Mouse (Mus musculus) hematopoietic stem cell, adult 5-6 weeks (primary cell): Measurements from ENCODE around the gene Shc2. TPM values are rescaled to one million over a fixed set of nuclear protein-coding genes. Genes with fewer than 3 reads are reported as not detected.

Experiments
- ATAC-seq, 2 experiments: fragments of 125-278 bp in 1 of 2; replicated peaks in 1 of 2; 2 replicates each; pipeline ENCODE4 v1.8.0; 2016 to 2017; ENCODE audit warnings: inconsistent platforms in 2 of 2, mild to moderate bottlenecking in 2 of 2, moderate number of reproducible peaks in 2 of 2, low read depth in 1 of 2, moderate TSS enrichment in 1 of 2; ENCODE audit not compliant: low FRiP score in 2 of 2, poor library complexity in 2 of 2, severe bottlenecking in 2 of 2, insufficient read depth in 1 of 2, low TSS enrichment in 1 of 2
- total RNA-seq: library from RNA; stranded (forward); fragments of 172-1452, 232-1000 nt; gene quantifications from 2 replicates; pipeline ENCODE4 v1.2.3, GENCODE M21; 2017

The Shc2 gene
- total RNA-seq: not detected in 2 replicates

DNA sequence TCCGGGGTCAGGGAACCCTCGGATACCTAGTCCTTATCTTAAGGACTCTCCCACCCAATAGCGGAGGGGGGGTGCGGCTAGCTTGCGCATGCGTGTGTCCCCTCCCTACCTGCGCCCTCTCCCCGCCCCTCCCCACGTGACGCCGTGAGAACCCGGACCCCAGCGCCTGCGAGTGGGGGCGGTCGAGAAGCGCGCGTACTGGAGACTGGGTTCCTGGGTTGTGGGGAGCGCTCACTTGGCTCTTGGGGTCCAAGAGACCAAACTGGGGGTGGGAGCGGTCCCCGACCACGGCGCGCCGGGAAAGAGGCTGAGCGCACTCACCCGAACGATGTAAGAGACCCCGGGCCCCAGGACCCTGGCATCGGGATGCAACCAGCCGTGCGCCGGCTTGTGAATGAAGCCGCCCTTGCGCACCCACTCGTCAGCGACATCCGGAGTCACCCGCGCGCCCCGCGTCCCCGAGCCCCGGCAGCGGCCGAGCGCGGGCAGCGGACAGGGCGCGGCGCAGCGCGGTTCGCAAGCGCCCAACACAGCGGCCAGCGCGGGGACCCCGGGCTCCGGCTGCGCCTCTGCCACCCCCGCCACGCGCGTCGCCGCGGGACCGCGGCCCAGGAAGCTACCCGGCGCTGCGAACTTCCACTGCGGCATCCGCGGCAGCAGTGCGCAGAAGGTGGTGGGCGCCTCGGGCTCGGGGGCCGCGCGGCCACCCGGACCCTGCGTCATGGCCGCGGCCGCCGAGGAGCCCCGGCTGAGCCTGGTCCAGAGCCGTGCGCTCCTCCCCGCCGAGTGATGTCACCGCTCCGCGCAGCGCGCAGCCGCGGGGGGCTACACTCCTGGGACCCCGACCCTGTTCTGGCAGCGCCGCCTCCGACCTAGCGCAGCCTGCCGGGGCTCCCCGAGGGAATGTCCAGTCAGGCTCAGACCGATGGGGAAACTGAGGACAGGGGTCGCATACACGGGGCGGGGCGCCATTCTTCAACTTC is at the start of gene Shc2:
Gene Shc2 (minus strand): TSS at position 791 of the 983 bp plus-strand sequence.
- ATAC-seq: no peak

DNA sequence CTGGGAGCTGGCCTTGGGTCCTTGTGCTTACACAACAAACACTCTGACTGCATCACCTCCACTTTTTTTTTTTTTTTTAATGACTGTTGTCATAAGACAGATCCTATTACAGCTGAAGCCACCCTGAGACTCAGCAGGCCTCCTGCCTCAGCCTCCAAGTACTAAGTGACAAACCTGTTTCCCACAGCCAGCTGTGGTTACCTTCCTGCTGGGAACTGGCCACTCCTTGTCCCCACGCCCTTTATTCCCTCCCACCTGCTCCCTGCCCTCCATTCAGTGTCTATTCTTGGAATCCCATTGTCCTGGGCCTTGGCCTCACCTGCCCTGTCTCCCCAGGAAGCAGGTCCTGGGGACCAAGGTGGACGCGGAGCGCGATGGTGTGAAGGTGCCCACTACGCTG is 49.8 kb upstream of the Shc2 start:
- no peak for ATAC-seq

DNA sequence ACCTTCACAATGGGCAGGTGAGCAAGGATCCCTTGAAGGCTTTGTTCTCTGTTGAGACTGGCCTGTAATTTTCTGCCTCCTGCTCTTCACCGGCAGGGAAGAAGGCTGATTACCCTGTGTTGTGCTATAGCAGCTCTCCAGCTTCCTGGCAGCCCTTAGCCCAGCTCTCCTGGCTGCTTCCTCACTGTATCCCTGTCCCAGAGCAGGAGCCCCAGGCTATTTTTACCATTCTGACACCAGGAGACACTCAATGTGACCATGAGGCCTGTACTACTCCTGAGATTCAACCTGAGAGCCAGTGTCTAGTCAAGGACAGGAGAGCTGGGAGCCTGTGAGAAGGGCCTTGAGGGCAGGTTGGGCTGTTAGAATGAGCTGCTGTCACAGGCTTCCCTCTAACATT is 49.0 kb upstream of the Shc2 start:
- no peak for ATAC-seq

DNA sequence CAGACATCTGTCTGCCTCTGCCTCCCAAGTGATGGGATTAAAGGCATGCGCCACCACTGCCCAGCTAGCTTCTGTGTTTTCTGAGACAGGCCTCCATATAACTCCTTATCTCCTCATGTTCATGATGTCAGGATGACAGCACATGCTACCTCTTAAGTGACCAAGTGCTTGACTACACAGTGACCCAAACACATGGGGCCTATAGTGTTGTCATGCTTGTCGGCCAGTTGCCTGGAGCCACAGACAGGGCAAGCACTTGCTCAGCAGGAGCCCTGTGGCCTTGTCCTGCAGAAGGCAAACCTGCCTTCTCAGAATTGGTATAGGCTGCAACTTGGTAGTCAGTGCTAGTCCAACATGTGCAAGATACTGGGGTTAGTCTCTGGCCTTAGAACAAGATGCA is 48.5 kb upstream of the Shc2 start:
- no peak for ATAC-seq

DNA sequence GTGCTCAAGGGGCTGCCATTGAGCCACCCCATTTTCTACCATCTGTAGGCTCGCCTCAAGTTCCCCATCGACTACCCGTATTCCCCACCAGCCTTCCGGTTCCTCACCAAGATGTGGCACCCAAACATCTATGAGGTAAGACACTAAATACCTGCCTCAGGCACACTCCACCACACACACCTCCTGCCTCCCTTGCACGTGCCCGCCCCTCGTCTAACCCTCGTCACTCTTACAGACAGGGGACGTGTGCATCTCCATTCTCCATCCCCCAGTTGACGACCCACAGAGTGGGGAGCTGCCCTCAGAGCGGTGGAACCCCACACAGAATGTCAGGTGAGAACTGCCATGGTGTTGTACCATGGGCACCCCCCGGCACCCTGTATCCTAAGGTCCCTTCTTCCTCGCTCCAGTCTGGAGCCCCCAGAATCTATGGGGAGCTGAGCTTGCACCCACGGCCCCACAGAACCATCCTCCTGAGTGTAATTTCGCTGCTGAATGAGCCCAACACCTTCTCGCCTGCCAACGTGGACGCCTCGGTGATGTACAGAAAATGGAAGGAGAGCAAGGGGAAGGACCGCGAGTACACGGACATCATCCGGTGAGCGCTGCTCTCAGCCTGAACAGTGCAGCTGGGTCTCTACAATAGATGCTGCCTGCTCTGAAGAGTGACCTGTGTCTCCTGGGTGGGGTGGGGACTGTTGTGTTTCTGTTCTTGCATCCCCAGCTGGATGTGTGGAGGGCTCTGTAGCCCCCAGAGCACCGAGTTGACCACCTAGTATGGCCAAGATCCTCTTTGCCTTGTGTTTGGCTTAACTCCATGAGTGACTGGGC is 47.3 kb upstream of the Shc2 start:
- ATAC-seq: no peak

DNA sequence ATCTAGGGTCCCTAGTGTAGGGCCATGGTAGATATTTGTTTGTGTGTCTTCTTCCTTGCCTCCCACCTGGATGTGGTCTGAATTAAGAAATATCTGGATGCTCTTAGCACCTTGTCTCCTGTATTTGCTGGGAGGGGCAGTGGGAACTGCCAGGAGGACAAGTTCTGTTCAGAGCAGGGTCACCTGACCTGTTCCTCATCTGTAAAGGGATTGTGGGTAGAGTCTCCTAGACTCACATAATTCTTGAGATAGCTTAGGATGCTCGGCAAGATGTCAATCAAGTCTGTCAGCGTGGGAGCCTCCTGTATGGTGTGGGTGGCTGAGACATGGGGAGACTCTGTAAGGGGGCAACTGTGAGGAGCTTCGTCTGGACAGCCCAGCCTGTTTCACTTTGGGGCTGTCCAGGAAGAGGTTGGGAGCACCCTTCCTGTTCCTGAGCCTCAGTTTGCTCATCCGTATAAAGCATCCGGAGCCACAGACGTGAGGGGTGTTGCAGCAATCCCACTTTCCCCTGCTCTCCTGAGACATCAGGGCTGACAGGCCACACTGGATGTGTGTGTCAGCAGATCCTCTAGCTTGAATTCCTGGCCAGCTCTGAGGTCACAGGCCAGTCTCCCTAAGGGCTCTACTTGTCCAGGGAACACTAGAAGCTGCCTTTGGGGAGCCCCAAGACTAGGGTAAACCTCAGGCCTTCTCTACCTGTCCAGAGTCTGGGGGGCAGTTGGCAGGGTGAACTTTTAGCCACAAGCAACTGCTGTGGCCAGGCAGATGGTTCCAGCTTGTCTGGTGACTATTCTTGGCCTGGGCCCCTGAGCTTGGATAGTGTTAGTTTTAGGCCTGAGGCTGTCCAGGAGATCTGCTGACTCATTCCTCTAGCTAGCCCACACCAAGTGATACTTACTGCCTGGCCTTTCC is 46.3 kb upstream of the Shc2 start:
- no peak for ATAC-seq

DNA sequence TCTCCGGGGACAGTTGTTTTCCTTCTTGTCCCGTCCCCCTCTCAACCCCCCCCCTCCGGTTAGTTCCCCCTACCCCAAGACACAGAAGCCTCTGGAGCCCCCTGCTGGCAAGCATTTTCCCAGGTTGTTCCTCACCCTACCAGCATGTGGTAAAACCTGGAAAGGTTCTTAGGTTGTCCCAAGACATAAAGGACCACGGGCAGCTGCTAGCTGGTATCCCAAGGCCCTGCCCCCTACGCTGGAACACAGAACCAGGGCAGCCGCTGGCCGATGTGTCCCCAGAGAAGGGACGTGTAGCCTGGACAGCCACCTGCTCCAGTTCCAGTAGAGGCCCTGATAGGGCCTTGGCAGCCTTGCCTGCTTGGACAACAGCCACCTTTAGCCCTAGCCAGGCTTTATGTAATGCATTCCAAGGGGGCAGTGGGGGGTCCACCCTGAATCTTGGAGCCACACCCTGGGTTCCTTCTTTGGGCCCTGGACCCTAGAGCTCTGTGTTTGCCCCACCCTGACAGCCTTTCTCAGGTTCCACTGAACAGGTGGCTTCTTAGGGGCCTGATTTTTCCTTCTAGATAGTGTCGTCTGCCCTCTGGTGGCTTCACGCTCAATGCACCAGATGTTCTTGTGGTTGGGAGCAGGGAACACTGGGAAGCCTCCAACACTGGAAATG is 45.3 kb upstream of the Shc2 start:
- ATAC-seq: no peak

DNA sequence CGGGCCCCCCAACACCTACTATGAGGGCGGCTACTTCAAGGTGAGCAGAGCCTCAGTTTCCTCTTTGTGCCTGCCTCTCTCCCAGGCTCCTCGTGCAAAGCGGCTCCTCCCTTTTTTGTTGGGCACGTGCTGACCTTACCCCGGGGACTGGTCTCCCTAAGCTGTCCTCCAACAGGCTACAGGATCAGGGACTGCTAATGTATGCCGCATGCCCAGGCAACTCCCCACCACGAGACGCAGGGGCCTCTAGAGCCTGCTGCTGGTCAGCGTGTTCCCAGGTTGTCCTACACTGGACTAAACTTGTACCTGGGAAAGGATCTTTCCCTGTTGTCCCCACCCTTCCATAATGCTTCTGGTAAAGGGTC is 44.8 kb upstream of the Shc2 start:
- no peak for ATAC-seq

DNA sequence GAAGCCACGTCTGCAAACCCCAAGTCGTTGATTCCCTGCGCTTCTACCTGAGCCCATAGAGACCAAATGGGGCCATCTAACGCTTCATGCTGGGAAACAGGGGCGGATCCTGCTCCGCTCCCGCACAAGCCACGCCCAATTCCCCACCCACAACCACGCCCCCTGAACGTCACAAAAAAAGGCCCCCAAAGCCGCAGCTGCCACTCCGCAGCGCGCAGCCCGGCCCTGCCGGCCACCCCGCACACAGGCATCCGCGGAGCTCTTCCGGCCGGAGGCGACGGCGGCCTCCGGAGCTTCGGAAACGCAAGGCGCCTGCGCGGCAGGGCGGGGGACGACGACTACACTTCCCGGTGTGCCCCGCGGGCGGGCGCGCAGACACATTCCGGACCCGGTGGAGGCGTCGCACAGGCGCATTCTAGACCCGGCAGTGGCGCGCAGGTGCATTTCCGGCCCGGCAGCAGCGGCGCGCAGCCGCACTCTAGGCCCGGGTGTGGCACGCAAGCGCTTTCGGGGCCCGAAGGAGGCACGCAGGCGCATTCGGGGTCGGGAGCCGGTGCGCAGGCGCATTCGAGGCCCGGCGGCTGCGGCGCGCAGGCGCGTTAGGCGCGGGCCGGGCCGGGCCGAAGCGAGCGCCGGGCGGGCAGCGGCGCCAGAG is 44.0 kb upstream of the Shc2 start, which contains the start of gene Cdc34:
Gene Cdc34 (plus strand): TSS at position 605 of the 655 bp plus-strand sequence.
- ATAC-seq: peak; percentile 78 to 79

DNA sequence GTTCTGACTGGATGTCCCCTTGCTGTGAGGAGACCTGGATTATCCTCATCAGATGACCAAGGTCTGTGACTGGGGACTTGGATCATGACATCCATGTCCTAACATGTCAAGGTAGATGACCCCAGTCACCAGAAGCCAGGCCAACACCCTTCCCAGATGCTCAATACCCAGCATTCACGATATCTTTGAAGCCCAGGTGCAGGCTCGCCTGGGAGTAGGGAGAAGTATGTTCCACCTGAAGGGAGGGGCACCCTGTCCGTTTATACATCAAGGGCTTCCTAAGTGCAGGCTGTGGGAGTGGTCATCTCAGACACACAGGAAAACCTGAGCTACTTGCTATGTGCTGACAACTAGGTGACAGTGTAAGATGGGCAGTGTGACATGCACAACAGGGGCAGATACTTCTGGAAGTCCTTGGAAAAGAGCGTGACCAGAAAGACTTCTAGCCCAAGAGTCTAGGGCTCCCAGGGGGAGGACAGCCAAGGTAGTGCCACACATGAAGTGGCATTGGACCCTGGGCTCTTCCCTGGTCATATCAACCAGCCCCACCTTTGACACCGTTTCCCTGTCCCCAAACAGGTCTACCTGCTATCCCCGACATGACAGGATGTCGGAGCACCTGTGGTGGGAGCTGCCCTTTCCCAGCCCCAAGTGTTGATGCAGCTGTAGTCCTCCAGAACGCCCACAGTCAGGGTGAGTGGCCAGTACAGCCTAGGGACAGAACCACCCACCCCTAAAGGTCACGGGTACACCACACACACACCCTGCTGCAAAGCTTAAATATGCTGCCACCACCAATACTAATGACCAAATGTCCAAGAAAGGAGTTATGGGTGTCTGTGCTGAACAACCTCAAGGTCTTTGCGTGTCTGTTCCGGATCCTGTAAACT is 43.1 kb upstream of the Shc2 start:
- peak; percentile 5 to 13 for ATAC-seq

DNA sequence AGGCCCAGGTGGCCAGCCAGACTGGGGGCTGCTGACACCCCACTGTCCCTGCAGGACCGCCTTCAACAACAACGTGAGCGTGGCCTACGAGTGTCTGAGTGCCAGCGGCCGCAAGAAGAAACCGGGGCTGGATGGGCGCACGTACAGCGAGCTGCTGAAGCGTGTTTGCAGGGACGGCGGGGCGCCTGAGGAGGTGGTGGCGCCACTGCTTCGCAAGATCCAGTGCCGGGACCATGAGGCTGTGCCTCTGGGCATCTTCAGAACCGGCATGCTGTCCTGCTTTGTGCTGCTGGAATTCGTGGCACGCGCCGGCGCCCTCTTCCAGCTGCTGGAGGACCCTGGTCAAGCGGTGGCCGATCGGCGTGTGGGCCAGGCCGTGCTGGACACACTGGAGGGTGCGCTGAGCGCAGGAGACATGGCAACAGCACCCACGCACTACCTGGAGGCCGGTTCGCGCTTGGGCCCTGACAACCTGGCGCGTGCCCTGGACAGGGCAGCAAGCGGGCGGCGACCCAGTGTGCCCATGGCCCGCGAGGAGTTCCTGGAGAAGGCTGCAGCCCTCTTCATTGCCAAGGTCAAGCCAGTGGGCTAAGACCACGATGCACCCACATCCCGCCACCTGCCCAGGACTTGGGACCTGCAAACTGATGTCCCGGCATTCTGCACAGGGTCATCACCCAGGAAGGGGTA is 37.8 kb upstream of the Shc2 start:
- no peak for ATAC-seq

DNA sequence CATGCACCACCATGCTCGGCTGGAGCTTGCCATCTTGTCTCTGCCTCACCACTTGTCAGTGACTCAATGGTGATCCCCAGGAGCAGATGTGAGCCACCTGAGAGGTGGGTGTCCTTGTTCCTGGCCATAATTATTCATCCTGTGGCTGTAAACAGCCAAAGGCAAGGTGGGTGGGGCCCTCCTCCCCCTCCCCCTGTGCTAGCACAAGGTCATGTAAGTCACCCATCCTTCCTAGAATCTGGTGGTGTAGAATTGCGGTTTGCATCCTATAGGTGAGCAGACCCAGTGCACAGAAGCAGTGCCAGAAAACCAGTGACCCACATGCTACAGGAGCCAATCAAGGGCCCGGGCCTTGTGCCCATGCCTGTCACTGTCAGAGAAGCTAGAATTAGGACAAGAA is 35.3 kb upstream of the Shc2 start:
- no peak for ATAC-seq

DNA sequence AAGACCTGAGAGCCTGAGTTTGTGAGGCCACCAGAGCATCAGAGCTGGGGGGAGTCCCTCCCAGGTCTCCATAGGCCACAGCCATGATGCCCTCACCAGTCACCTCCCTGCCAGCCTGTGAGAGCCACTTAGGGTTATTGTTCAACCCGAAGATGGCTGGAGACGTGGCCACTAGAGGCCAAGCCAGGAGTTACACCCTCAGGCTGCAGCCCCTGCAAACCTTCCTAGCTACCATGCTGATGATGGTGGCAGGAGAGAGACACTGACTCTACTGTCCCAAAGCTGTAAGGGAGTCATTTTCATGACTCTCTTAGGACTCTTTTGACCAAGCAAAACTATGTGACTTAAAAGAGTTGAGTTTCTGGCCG is 34.4 kb upstream of the Shc2 start:
- no peak for ATAC-seq

DNA sequence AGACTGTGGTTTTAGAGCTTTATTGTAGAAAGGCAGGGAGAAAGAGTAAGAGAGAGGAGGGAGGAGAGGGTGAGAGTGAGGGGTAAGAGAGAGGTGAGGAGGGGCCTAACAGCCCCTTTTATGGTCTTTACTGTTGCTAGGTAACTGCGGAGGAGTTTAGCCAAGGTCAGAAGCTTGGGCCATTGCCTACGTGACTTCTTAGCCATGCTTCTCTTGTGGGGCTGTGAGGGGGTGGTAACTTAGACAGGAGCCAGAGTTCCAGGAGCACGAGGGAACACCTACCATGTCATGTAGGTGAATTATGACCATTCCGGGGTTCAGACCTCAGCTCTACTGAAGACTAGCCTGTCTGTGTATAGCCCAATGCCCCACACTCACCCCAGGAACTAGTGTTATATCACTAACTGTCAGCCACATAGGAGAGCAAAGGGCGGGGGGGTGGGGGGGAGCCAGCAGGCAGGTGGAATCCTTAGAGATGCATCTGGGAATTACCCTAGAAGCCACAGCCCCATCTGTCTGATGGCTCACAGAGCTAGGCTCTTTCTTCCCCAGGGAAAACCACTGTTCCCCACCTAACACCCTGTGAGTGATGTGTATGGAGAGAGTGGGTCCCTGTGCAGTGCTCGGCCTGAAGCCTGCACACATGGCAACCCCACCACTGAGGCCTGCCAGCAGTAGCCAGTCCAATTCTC is 33.8 kb upstream of the Shc2 start:
- ATAC-seq: no peak
